Mouse (Mus musculus) kidney, embryonic 16.5 days (tissue): Measurements from ENCODE around the gene Phip. TPM values are rescaled to one million over a fixed set of nuclear protein-coding genes. Genes with fewer than 3 reads are reported as not detected.
A peak's percentile ranks its signal among the peaks of the same experiment; 100 is the strongest.

Source experiments
- ATAC-seq: fragments of 200-750 bp; cut with Nextera tagmentation; 2 replicates; pipeline ENCODE4 v1.8.0; 2017; ENCODE audit warnings: moderate TSS enrichment; ENCODE audit not compliant: low FRiP score, low TSS enrichment
- H3K27ac ChIP-seq: fragments of 300-500 bp; sonication (generic); 2 replicates; pipeline ENCODE4 v1.5.1; 2014; ENCODE audit warnings: low read length
- H3K27me3 ChIP-seq: fragments of 300-500 bp; sonication (generic); 2 replicates; pipeline ENCODE4 v1.6.1; 2014; ENCODE audit warnings: low read length, control low read depth, mixed read lengths; ENCODE audit not compliant: insufficient read depth
- H3K36me3 ChIP-seq: fragments of 300-500 bp; sonication (generic); 2 replicates; pipeline ENCODE4 v1.6.1; 2014; ENCODE audit warnings: low read length, control low read depth, mixed read lengths; ENCODE audit not compliant: insufficient read depth
- H3K4me1 ChIP-seq: fragments of 300-500 bp; sonication (generic); 2 replicates; pipeline ENCODE4 v1.6.1; 2014; ENCODE audit warnings: low read length, control low read depth, mixed read lengths; ENCODE audit not compliant: insufficient read depth
- H3K4me2 ChIP-seq: fragments of 300-500 bp; sonication (generic); replicated peaks from 2 replicates; pipeline ENCODE4 v1.6.1; 2014; ENCODE audit warnings: low read depth, low read length
- H3K4me3 ChIP-seq: fragments of 300-500 bp; sonication (generic); 2 replicates; pipeline ENCODE4 v1.5.1; 2014; ENCODE audit warnings: mild to moderate bottlenecking, low read length
- H3K9ac ChIP-seq: fragments of 300-500 bp; sonication (generic); replicated peaks from 2 replicates; pipeline ENCODE4 v1.6.1; 2014; ENCODE audit warnings: low read length
- H3K9me3 ChIP-seq: fragments of 300-500 bp; sonication (generic); 2 replicates; pipeline ENCODE4 v1.6.1; 2016; ENCODE audit warnings: low read length, control low read depth
- WGBS: fragments of 180-500 bp; shearing (Covaris S2); extraction: QIAGEN DNeasy Blood & Tissue Kit; methylation state at CpG from one replicate; pipeline ENCODE4 v1.1.7; 2014; 5-methylcytosine and 5-hydroxymethylcytosine counted together
- polyA plus RNA-seq: library from polyadenylated mRNA; unstranded; fragments of >200 nt; fragmentation: Nextera tagmentation; extraction: Ambion mirVana; gene quantifications from 2 replicates; pipeline ENCODE4 v1.2.1, GENCODE M21; 2015

Gene Phip
- polyA plus RNA-seq: 84.5 and 96.5 TPM in 2 replicates

DNA sequence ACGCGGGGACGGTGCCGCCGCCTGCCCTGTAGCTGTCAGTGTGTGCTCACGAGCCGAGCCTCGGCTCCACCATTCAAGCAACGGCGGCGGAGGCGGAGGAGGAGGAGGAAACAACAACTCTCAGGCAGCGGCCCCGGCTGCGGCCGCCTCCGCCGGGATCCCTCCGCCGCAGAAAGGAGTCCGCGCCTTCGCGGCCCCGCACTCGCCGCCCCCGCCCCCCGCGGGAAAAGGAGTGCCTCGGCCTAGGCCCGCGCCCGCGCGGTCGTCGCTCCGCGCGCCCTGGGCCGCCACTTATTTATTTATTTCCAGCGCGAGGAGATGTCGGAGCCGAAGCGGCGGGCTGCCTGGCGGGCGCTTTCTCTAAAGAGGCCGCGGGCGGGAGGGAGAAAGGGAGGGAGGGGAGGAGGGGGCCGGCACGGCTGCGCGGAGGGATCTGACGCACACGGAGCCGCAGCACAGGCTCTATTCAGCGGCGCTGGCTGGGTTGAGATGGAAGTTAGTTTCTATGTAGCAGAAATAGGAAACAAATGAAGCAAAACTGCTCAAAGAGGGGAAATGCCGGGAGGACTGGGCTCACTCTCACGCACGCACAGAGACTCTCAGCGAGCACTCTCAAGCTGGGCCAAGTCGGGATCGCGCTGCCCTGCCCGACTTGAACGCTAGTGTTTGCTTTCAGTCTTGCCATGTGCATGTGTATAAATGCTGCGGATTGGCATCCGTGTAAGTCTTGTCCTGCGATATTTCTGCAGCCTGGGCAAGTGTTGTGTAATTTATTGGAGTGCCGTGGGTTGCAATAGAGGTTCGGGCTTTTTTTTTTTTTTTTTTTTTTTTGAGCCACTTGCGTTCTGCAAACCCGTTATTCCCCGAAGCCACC lies at the start of gene Phip:
Gene Phip, minus strand, starts transcription at position 175 of the 874 bp plus-strand sequence.
- under 1% methylated on average over 78 of the region's 79 CpGs for WGBS
- peak; percentile 86 for ATAC-seq
- Histone ChIP-seq H3K27ac (peak within 1 kb of the TSS; percentile 99), H3K4me3 (peak within 1 kb of the TSS; percentile 90), H3K36me3 (no peaks in the 10 kb centered on the region), H3K27me3 (no peaks in the 10 kb centered on the region), H3K9me3 (no peaks in the 10 kb centered on the region), H3K4me2 (peak within 1 kb of the TSS; percentile 58), H3K9ac (peak within 1 kb of the TSS; percentile 98), H3K4me1 (peaks cover 12% of the 10 kb centered on the region)

DNA sequence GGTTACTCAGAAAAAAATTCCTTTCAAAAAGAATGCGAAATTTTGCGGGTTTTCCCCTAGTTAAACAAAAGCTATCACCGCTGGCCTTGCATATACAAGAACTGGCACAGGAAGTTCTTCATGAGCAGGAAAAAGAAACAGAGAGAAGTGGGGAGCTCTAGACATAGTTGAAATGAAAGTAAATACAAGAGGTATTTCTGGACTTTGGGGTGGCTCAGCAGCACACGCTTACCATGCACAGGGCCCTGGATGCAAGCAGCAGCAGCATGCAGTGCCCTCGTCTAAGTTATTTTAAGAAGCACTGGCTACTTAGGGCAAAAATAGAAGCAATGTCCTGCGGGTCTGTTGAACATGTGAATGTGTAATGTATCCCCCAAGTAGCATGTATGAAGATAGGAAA lies 48.4 kb upstream of the Phip start:
- 73% methylated on average over 6 of the region's 6 CpGs for WGBS
- H3K27ac ChIP-seq: no peak overlapping the region
- ATAC-seq: no peak

DNA sequence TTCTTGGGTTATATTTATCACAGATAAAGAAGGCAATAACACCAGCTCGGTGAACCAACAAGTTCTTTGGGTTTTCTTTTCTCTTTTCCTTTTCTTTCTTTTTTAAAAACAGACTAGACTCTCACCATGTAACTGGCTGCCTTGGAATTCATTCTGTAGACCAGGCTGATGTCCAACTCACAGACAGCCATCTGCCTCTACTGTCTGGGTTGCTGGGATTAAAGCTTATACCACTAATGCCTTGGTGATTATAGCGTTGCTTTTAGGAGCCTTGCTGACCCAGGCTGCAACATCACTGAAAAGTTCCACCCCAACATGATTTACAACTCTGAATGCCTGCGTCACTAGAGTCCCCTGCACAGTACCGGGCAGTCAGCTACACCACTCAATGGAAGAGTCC lies 39.2 kb upstream of the Phip start:
- Histone ChIP-seq H3K4me3 (no peak overlapping the region), H3K9ac (no peak overlapping the region), H3K4me1 (no peaks in the 10 kb centered on the region), H3K4me2 (no peak overlapping the region), H3K27ac (no peak overlapping the region), H3K27me3 (no peaks in the 10 kb centered on the region), H3K36me3 (no peaks in the 10 kb centered on the region), H3K9me3 (no peaks in the 10 kb centered on the region)
- 64% methylated on average over 4 of the region's 4 CpGs for WGBS
- ATAC-seq: no peak

More for the DNA sequence above, 48.4 kb upstream of the Phip start:
- H3K9me3 ChIP-seq: no peaks in the 10 kb centered on the region
- H3K27me3 ChIP-seq: no peaks in the 10 kb centered on the region
- no peak overlapping the region for H3K4me2 ChIP-seq
- no peaks in the 10 kb centered on the region for H3K36me3 ChIP-seq
- H3K9ac ChIP-seq: no peak overlapping the region
- no peak overlapping the region for H3K4me3 ChIP-seq
- H3K4me1 ChIP-seq: no peaks in the 10 kb centered on the region

DNA sequence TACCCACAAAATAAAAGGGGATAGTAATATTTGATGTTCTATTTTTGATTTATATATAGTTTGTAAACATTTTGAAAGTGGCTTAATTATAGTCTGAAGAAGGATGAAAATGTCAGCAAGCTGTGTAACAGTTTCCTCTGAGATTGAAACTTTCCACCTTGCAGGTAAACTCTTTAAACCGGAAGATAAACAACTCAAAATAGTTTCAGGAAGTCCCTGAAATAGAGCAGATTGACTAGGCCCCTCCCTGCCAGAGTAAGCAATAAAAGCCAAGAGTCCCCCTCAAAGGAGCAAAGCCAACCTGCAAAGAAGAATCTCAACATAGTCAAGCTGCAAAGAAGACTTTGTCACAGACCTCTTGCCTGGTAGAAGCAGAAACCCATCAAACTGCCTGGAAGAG lies 33.0 kb upstream of the Phip start:
- ATAC-seq: no peak
- H3K4me1 ChIP-seq: no peaks in the 10 kb centered on the region
- 72% methylated on average over 1 of the region's 1 CpGs for WGBS
- no peaks in the 10 kb centered on the region for H3K36me3 ChIP-seq
- H3K27ac ChIP-seq: no peak overlapping the region
- no peak overlapping the region for H3K4me3 ChIP-seq
- H3K27me3 ChIP-seq: no peaks in the 10 kb centered on the region
- no peaks in the 10 kb centered on the region for H3K9me3 ChIP-seq
- no peak overlapping the region for H3K4me2 ChIP-seq
- H3K9ac ChIP-seq: no peak overlapping the region

DNA sequence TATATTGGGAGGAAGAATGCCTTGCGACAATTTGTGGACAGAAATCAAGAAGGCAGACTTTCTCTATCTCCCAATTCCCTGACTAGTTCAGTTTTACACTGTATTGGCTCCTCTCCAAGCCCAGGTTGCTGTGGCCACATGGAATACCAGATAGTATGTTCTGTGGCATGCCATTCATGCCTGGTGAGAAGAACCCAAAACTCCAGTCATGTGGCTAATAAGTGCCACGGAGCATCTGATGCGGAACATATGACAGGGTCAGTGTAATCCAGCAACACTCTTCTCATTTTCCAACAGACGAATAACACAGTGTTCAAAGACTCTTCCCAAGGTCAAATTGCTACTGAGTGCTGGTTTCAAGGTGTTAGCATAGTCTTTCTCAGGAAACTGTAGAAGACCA lies 26.0 kb upstream of the Phip start:
- Histone ChIP-seq H3K27me3 (no peaks in the 10 kb centered on the region), H3K36me3 (no peaks in the 10 kb centered on the region), H3K4me1 (peaks cover 3% of the 10 kb centered on the region; the same call in 1 of the 2 replicates), H3K27ac (no peak overlapping the region), H3K9ac (no peak overlapping the region), H3K4me3 (no peak overlapping the region), H3K4me2 (no peak overlapping the region), H3K9me3 (no peaks in the 10 kb centered on the region)
- 76% methylated on average over 4 of the region's 4 CpGs for WGBS
- no peak for ATAC-seq

DNA sequence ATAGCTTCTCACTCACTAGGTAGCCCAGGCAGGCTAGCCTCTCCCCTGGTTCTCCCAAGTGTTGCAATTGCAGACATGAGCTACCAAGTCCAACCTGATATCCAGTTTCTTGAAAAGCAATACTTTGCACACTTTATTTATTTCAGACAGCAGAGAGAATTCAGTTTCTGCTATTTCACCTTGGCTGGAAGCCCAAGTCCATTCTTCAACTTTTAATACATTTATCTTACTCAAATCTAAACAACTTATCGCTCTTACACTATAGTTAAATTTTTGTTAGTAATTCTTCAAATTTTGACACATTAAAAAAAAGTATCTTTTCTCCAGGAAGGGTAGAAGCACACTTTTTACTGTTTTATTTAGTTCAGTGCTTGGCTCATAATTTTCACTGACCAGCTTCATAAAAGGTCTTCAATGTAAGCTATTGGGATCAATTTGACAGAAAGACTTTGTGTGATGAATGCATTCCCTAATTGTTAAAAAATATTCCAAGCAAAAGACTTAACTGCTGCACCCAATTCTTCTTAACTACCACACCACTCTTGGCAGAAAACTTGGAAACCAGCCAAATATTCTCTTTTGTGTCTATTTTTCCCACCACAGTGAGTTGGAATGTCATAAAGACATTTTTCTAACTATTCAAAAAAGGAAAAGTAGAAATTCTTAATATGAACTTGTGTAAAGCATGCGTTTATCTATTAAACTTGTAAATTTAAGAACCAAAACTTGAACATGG lies 22.6 kb upstream of the Phip start:
- Histone ChIP-seq H3K36me3 (no peaks in the 10 kb centered on the region), H3K27ac (no peak overlapping the region), H3K4me2 (no peak overlapping the region), H3K27me3 (no peaks in the 10 kb centered on the region), H3K4me1 (peaks cover 3% of the 10 kb centered on the region; the same call in 1 of the 2 replicates), H3K4me3 (no peak overlapping the region), H3K9me3 (no peaks in the 10 kb centered on the region), H3K9ac (no peak overlapping the region)
- ATAC-seq: no peak
- 62% methylated on average over 2 of the region's 2 CpGs for WGBS

DNA sequence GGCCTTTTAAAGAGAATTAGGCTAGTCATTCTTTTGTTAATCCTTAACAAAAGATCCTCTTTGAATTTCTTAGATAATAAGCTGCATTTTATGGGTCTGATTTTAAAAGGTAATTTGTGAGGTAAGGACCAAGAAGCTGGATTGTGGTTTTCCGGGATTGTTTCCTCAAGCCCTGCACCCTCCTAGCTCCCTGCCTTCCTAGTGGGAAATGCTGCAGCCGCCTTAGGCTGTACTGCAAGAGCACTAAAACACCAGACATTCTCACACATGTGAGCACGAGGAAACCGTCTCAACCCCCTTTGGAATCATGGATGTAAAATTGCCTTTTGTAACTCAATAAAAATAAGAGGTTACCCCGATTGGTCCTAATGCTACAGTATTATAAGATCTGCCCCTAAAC lies 1.6 kb upstream of the Phip start:
- H3K9me3 ChIP-seq: no peaks in the 10 kb centered on the region
- H3K4me2 ChIP-seq: peak overlapping the region; percentile 35
- WGBS: 20% methylated on average over 5 of the region's 5 CpGs
- peaks cover 7% of the 10 kb centered on the region for H3K4me1 ChIP-seq
- H3K9ac ChIP-seq: peak overlapping the region; percentile 38; the same call in 1 of the 2 replicates
- H3K36me3 ChIP-seq: no peaks in the 10 kb centered on the region
- H3K4me3 ChIP-seq: no peak overlapping the region; the same call in 1 of the 2 replicates
- no peaks in the 10 kb centered on the region for H3K27me3 ChIP-seq
- H3K27ac ChIP-seq: no peak overlapping the region
- ATAC-seq: no peak

DNA sequence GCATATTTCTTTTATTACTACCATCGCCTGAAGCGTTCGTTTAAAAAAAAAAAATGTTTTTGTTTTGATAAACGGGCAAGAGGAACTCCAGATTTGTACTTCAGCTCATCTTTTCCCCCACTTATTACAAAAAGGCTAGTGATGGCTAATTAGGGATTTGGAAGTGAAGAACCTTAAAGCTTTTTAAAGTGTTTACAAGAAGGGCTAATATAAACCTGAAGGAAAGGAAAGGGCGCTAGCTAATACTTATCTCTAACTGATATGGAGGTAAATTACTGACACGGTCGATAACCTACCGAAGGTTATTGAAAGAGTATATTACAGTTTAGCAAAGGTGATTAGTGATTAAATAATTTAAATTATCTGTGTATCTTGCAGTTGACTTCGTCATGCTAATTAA lies 903 bp upstream of the Phip start:
- Histone ChIP-seq H3K9me3 (no peaks in the 10 kb centered on the region), H3K4me1 (peaks cover 11% of the 10 kb centered on the region), H3K9ac (peak overlapping the region; percentile 98), H3K27ac (peak overlapping the region; percentile 99), H3K27me3 (no peaks in the 10 kb centered on the region), H3K36me3 (no peaks in the 10 kb centered on the region), H3K4me2 (peak overlapping the region; percentile 54), H3K4me3 (peak overlapping the region; percentile 90)
- WGBS: under 1% methylated on average over 9 of the region's 9 CpGs
- no peak for ATAC-seq

DNA sequence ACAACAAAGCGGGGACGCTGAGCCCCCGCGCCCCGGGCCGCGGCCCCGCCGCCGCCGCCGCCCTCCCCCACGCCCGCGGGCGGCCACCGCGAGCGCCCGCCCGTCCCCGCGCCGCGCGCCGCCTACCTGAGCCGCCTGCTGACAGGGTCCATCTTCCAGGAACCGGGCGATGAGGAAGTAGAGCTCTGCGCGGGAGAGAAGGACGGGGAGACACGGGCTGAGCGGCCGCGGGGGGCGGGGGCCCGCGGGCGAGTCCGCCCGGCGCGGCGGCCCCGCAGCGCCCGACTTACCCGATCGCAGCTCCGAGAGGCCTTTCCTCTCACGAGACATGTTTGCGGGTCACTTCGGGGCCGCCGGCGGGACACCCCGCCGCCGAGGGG lies 364 bp downstream of the Phip start:
- Histone ChIP-seq H3K4me3 (peak overlapping the region; percentile 90), H3K9ac (peak overlapping the region; percentile 98), H3K27ac (peak overlapping the region; percentile 99), H3K4me1 (peaks cover 14% of the 10 kb centered on the region), H3K4me2 (peak overlapping the region; percentile 58), H3K9me3 (no peaks in the 10 kb centered on the region), H3K27me3 (no peaks in the 10 kb centered on the region), H3K36me3 (no peaks in the 10 kb centered on the region)
- 1% methylated on average over 19 of the region's 61 CpGs for WGBS
- peak; percentile 57 for ATAC-seq
